Comparison of ENCODE assay signal across 26 mouse cellular contexts in the genomic region with DNA sequence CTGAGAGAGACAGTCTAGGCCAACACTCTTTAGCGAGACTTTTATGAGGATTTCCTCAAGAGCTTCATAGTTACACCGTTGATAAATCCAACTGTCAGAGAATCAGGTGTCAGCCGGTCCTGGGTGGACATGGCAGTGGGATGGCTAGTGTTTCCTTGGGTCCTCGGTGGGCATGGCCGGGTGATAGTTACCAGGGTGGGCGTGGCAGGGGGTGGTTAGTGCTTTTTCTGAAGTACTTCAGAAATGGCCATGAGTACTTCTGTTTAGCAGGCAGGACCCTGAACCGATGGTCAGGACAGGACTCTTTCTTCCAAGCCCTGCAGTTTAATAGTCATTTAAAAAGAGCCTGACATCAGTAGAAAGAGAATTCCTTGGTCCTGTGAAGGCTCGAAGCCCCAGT.
"Had no signal": no experiment of that assay in that cellular context is flagged by ENCODE, and none has a peak within 500 bp of the region (broad histone marks: within the 10 kb centered on the region; RNA-seq: fewer than 3 reads in every experiment).

No protein-coding gene starts in this region.

- H3K9me3 ChIP-seq: embryonic facial prominence, embryonic 10.5 days; embryonic facial prominence, embryonic 12.5 days; embryonic facial prominence, embryonic 13.5 days; embryonic facial prominence, embryonic 15.5 days; forebrain, embryonic 12.5 days; forebrain, embryonic 13.5 days; forebrain, embryonic 15.5 days had no signal

- DNase-seq: cerebellum, adult 2 months; cerebellum, adult 8-10 months; cerebellum, adult 9-10 months; cerebellum, adult 9-11 months; cerebellum, postnatal 10 days; cerebellum, postnatal 14 days; cerebellum, postnatal 25 days; cerebellum, postnatal 36 days; embryo, embryonic 11 days; forebrain, postnatal 0 days; gastrocnemius, adult 2 months; gastrocnemius, postnatal 10 days; gastrocnemius, postnatal 14 days; gastrocnemius, postnatal 25 days; gastrocnemius, postnatal 36 days; heart, adult 18-20 months; heart, adult 2 months had no signal

- H3K4me1 ChIP-seq: embryonic facial prominence, embryonic 15.5 days; forebrain, embryonic 12.5 days; forebrain, embryonic 13.5 days; forebrain, embryonic 15.5 days had no signal

- H3K27me3 ChIP-seq: embryonic facial prominence, embryonic 12.5 days; embryonic facial prominence, embryonic 13.5 days; embryonic facial prominence, embryonic 15.5 days; forebrain, embryonic 12.5 days; forebrain, embryonic 13.5 days; forebrain, embryonic 15.5 days had no signal

- H3K36me3 ChIP-seq: embryonic facial prominence, embryonic 12.5 days; embryonic facial prominence, embryonic 13.5 days; embryonic facial prominence, embryonic 15.5 days; forebrain, embryonic 12.5 days; forebrain, embryonic 15.5 days had no signal

- H3K27ac ChIP-seq: embryonic facial prominence, embryonic 12.5 days; embryonic facial prominence, embryonic 13.5 days; embryonic facial prominence, embryonic 15.5 days; forebrain, embryonic 10.5 days; forebrain, embryonic 12.5 days; forebrain, embryonic 13.5 days; forebrain, embryonic 15.5 days; gastrocnemius, adult 2 months; heart, adult 2 months had no signal

- H3K4me3 ChIP-seq: embryonic facial prominence, embryonic 10.5 days; embryonic facial prominence, embryonic 12.5 days; embryonic facial prominence, embryonic 13.5 days; embryonic facial prominence, embryonic 15.5 days; erythroblast, embryonic 14.5 days; forebrain, embryonic 10.5 days; forebrain, embryonic 12.5 days; forebrain, embryonic 13.5 days; forebrain, embryonic 15.5 days; gastrocnemius, adult 2 months; heart, adult 2 months had no signal
